Mouse (Mus musculus): ENCODE results near the gene Klf15. TPM values are rescaled to one million over a fixed set of nuclear protein-coding genes. Genes with fewer than 3 reads are reported as not detected.

The Klf15 gene
- total RNA-seq, 2 experiments from 2014 or later: 54.4 to 64.4 TPM

DNA sequence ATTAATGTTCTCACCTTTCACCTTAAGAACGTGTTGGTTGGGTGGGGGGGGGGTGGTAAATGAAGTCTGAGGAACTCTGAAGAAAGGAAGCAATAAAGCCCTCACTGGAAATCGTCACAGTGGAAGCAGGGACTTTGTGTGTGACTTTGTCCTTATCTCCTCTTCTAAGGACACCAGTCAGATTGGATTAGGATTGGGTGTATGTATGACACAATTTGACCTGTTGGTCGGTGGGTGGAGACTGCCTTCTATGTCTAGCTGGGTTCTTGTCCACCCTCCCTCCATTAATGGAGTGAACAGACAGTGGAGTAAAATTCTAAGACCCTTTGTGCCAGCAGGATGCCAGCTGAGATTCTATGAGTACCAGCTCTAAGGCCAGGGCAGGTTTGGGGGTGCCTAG is 21.9 kb downstream of the Klf15 start:
- Histone ChIP-seq H3K27ac (peak overlapping the region; percentile 68), H3K4me3 (no peak overlapping the region)
- intact Hi-C loops (cut with DNase I): no loop called here
- DNase-seq: no peak
- no peak for TF ChIP-seq CTCF (IDR thresholded peaks at IDR 0.05)

DNA sequence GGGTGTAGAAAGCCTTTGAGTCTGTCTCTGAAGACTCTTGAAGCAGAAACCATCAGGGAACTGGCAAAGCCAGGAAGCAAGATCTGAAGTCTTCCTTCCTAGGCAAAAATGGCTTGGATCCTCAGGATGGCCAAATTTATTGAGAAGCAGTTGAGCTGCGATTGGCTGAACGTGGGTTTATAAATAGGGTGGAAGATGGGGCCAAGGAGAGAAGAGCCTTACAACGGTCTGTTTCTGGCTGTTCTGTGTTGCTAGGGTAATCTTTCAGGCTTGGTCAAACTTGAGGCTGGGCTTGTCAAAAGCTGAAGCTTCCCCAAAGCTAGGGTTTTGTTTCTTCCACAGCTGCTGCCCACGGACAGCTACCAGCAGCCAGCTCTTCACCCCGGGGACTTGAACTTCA is 22.5 kb downstream of the Klf15 start:
- no peak for DNase-seq
- intact Hi-C loops (cut with DNase I): no loop called here
- Histone ChIP-seq H3K4me3 (0 out of 2 replicates have a peak overlapping the region, but pooled peaks have one; percentile 7), H3K27ac (peak overlapping the region; percentile 68)
- TF ChIP-seq CTCF (IDR thresholded peaks at IDR 0.05): no peak

DNA sequence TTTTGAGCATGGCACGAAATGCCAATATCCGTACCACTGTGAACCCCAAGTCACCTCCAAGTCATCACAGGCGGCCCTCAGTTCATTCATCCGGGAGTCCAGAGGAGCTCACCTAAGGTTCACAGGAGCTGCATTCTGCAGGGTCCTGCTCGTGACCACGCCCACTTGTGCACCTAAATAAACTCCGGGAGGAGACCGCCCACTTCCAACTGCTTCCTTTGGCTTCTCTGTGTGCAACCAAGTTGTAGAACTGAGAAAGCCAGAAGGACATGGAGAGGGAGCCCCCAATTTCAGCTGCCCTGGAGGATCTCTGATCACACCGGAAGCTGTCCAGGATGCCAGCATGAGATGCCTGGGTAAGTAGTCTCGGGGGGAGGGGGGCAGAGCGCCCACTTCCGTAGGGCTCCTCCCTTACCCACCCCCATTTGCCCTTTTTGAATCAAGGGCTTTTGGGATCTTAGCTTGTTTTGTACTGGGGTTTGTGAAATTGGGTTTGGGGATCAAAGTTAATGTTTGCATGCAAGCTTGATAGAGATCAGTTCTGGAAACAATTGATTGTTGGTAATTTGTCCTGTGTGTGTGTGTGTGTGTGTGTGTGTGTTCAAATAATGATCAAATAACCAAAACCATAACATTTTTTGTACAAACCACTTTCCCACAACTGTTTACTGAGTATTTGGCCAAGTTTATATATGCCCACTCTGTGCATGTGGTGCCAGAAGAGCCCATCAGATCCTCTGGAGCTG is 24.0 kb downstream of the Klf15 start, which contains the start of gene Aldh1l1:
TSS of gene Aldh1l1 (plus strand) at position 252 of the 746 bp plus-strand sequence.
- intact Hi-C loops (cut with DNase I): no loop called here
- Histone ChIP-seq H3K27ac (peak within 1 kb of the TSS; percentile 68; the same call in 1 of the 2 replicates), H3K4me3 (no peak within 1 kb of the TSS)
- DNase-seq: no peak
- TF ChIP-seq CTCF (IDR thresholded peaks at IDR 0.05): no peak

DNA sequence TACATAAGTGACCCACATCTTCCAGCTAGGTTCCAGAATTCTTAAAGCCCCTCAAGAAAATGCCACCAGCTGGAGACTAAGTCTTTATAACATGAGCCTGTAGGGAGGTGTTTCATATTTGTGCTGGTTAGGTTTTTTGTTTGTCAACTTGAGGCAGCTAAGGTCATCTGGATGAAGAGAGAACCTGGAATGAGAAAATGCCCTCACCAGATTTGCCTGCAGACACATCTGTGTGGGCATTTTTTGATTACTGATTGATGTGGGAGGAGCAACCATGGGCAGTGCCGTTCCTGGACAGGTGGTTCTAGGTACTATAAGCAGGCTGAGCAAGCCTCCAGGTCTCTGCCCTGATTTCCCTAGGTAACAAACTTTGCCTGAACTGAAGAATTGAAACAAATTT is 25.2 kb downstream of the Klf15 start:
- no peak for TF ChIP-seq CTCF (IDR thresholded peaks at IDR 0.05)
- Histone ChIP-seq H3K27ac (no peak overlapping the region), H3K4me3 (no peak overlapping the region)
- intact Hi-C loops (cut with DNase I): no loop called here
- no peak for DNase-seq

DNA sequence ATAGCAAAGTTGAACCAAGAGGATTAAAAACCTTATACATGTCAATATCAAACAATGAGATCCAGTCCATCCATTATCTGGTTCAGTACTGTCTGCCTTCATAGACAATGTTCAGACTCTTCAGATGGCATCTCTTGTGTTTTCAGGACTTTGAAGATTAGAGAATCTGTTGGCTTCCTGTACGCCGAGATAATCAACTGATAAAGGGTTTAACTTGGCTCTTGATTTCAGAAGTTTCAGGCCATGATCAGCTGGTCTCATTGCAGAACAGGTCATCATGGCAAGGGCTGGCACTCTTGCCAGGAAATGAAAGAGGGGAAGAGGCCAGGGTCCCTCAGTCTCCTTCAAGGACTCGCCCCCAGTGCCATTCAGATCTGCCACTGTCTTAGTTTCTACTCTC is 27.2 kb downstream of the Klf15 start:
- H3K4me3 ChIP-seq: no peak overlapping the region
- intact Hi-C loops (cut with DNase I): no loop called here
- no peak for DNase-seq
- no peak overlapping the region for H3K27ac ChIP-seq
- no peak for TF ChIP-seq CTCF (IDR thresholded peaks at IDR 0.05)

DNA sequence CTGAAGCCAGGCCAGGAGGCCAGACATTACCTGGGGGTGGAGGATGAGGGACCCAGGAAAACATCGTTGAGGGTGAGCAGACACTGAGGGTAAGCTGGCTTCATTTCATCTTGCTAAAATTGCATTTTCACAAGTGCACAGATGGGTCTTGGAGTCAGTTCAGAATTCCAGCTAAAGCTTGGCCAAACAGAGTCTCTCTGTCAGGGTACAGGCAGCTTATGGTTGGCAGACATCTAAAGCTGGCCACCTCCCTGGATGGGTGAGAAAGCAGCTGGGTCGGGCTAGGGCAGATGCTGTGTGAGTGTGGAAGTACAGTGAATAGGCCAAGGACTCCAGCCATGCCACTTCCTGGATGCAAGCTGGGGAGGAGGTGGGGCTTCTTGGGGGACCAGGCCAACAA is 28.6 kb downstream of the Klf15 start:
- TF ChIP-seq CTCF (IDR thresholded peaks at IDR 0.05): no peak
- Histone ChIP-seq H3K4me3 (no peak overlapping the region), H3K27ac (no peak overlapping the region)
- DNase-seq: no peak
- intact Hi-C loops (cut with DNase I): no loop called here

DNA sequence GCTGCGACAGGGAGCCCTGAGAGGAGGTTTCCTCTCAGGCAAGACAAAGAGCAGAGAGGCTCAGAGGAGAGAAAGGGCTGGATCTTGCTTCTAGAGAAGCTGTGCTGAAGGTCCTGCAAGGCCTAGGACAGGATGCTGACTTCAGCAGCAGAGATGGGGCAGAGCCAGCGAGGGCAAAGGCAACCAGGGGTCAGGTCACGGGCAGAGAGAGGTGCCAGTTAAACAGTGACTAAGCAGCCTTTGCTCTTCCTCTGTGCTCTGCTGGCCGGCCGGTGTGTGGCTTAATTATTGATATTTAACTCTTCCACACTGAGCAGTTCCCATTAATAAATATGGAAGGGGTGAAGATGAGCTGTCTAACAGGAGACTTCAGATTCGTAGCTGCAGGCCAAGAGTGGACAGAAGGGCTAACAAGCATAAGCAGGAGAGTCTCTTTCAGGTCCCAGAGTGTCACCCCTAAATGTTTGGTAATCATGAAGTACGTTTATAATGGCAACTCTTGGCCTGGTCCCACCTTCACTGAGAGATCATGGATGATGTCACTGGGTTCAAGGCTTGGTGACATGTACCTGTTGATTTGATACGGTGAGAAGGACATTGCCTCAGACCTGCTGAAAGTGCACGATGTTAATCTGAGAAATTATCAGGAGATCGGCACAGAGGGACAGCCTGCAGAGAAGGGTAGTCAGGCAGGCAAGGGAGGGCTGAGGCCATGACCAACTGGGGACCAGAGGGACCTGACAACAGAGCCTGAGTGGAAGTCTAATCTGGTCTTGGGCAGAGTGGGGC is 29.8 kb downstream of the Klf15 start:
- intact Hi-C loops (cut with DNase I): no loop called here
- TF ChIP-seq CTCF (IDR thresholded peaks at IDR 0.05): no peak
- DNase-seq: peak; percentile 74
- Histone ChIP-seq H3K27ac (peak overlapping the region; percentile 76), H3K4me3 (no peak overlapping the region)

DNA sequence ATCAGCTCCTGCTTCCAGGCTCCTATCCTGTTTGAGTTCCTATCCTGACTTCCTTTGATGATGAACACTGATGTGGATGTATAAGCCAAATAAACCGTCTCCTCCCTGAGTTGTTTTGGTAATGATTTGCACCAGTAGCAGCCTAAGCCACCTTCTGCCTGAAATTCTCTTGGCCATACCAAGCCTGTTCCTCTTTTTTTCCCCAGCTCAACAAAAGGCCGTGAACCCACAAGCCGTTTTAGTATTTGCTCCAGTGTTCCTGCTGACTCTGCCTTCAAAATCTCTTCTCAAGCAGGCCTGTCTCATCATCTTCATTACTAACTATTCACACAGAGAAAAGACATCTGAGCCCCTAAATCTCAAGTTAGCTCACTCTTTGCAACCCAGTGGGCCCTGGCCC is 31.8 kb downstream of the Klf15 start:
- no peak for TF ChIP-seq CTCF (IDR thresholded peaks at IDR 0.05)
- intact Hi-C loops (cut with DNase I): no loop called here

DNA sequence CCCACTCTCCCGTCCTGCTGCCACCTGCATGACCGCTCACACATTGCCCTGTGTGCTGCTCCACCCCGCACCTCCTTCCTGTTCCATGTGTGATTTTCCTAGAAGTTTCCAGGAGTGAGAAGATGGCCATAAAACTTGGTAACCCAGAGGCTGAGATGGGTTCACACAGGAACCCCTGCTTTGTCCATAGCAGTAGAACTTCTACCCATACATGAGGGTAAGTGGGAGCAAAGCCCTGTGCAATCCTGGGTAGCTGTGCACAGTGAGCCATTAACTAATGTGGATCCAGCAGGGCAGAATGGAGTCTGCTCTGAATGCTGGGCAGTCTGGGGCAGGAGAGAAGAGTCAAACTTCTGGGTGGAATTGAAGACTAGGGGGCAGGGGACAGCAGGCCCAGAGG is 32.2 kb downstream of the Klf15 start:
- intact Hi-C loops (cut with DNase I): no loop called here
- H3K4me3 ChIP-seq: no peak overlapping the region
- TF ChIP-seq CTCF (IDR thresholded peaks at IDR 0.05): no peak
- no peak for DNase-seq
- peak overlapping the region; percentile 38; the same call in 1 of the 2 replicates for H3K27ac ChIP-seq

More for the DNA sequence above, 31.8 kb downstream of the Klf15 start:
- DNase-seq: no peak
- no peak overlapping the region for H3K4me3 ChIP-seq
- peak overlapping the region; percentile 38; the same call in 1 of the 2 replicates for H3K27ac ChIP-seq

DNA sequence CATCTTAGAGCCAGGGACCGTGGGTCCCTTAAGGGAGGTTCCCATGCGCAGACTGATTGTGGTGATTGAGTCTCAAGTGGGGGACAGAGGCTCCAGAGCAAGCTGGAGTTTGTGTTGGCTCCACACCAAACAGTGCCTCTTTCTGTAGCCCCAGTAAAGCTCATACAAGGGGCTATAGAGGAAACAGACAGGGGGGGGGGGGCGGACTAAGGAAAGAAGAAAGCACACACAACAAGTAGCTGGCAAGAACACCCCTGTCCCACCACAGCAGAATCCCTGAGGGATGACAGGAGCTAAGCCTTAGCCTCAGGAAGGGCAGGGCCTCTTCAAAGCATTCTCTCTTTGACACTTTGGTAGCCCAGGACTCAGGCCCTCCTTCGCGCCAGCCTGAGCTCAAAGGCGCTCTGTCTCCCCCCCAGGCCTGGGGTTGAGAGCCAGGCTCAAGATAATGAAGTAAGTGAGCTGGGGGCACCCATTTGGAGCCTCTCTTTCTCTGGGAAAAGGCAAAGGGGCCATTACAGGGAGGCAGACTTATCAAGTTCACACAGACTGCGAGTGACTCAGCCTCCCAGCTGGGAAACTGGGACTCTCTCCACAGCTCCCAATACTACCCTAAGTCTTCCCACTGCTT is 33.0 kb downstream of the Klf15 start:
- no peak for DNase-seq
- intact Hi-C loops (cut with DNase I): no loop called here
- Histone ChIP-seq H3K4me3 (no peak overlapping the region), H3K27ac (peak overlapping the region; percentile 81)
- TF ChIP-seq CTCF (IDR thresholded peaks at IDR 0.05): no peak

DNA sequence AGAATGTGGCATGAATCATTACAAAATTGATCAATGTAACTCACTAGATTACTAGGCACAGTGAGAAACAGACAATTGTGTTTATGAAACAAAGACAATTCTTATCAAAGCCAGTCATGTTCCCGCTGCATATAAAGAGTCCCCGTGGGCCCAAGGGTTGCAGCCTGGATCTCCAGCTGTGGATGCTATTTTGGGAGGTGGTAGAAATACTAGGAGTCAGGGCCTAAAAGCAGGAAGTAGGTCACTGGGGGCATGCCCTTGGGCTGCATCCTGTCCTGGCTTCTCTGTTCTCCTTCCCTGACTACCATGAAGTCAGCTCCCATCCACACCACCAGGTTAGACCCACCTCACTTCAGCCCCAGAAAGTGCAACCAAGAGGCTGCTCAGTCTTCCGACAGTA is 33.8 kb downstream of the Klf15 start:
- TF ChIP-seq CTCF (IDR thresholded peaks at IDR 0.05): no peak
- peak; percentile 58 for DNase-seq
- H3K27ac ChIP-seq: peak overlapping the region; percentile 81
- intact Hi-C loops (cut with DNase I): no loop called here
- no peak overlapping the region for H3K4me3 ChIP-seq

DNA sequence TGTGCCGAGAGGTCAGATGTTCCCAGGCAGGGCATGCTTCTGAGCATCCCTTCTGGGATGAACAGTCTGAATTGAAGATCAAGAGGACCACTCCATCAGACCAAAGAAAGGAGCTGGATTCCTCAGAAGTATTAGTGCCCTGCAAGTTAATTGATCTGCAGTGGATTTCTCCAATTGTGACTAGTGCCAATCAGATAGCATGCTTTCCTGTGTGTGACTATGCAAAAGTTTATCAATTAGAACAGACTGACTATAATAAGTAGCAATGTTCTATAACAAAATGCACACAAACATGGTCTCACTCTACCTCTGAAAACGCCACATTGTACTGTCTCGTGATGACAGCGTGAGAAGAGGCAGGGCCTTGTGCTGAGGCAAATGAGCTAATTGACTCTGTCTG is 37.1 kb downstream of the Klf15 start:
- Histone ChIP-seq H3K4me3 (no peak overlapping the region), H3K27ac (no peak overlapping the region)
- intact Hi-C loops (cut with DNase I): no loop called here
- no peak for TF ChIP-seq CTCF (IDR thresholded peaks at IDR 0.05)
- no peak for DNase-seq

All from gastrocnemius, adult 2 months (tissue).